Mouse (Mus musculus): ENCODE data around the gene Son. TPM values are rescaled to one million over a fixed set of nuclear protein-coding genes. Genes with fewer than 3 reads are reported as not detected.
A peak's percentile ranks its signal among the peaks of the same experiment; 100 is the strongest.
"Not testable (repeated sequence)": the region's sequence is repeated elsewhere in the genome, so short reads cannot be mapped to it uniquely, and the experiment has no call there.

Son gene
- polyA plus RNA-seq, 1 experiment from 2014 or later: 101 TPM

- Histone ChIP-seq H3K4me2 (replicated peaks) (no peak overlapping the region), H3K27me3 (replicated peaks) (no peaks in the 10 kb centered on the region), H3K9ac (no peak overlapping the region), H3K9me3 (no peaks in the 10 kb centered on the region), H3K36me3 (peaks cover 12% of the 10 kb centered on the region), H3K4me1 (replicated peaks) (0 out of 2 replicates have a peak, but pooled peaks cover 9% of the 10 kb centered on the region), H3K4me3 (replicated peaks) (no peak overlapping the region), H3K27ac (no peak overlapping the region)
- no peak for ATAC-seq
- 85% methylated on average over 2 of the region's 2 CpGs for WGBS
Observed at GRCm38 (mm10) chr16:91644901-91645300, 2.4 kb upstream of the Son start.

- not testable (repeated sequence) for H3K9ac ChIP-seq; H3K27ac ChIP-seq; H3K4me1 ChIP-seq (replicated peaks); H3K4me2 ChIP-seq (replicated peaks); H3K4me3 ChIP-seq (replicated peaks); H3K9me3 ChIP-seq; H3K27me3 ChIP-seq (replicated peaks); ATAC-seq; H3K36me3 ChIP-seq
- 40% methylated on average over 1 of the region's 2 CpGs for WGBS
Observed at GRCm38 (mm10) chr16:91645420-91645819, 1.9 kb upstream of the Son start.

GRCm38 (mm10) chr16:91645995-91646602, 1.2 kb upstream of the Son start:
- ATAC-seq: no peak
- peak overlapping the region; percentile 60 for H3K4me3 ChIP-seq (replicated peaks)
- no peaks in the 10 kb centered on the region for H3K27me3 ChIP-seq (replicated peaks)
- H3K9ac ChIP-seq: peak overlapping the region; percentile 79
- peak overlapping the region; percentile 94 for H3K4me2 ChIP-seq (replicated peaks)
- H3K4me1 ChIP-seq (replicated peaks): 0 out of 2 replicates have a peak, but pooled peaks cover 9% of the 10 kb centered on the region
- peaks cover 10% of the 10 kb centered on the region for H3K36me3 ChIP-seq
- 0 out of 2 replicates have a peak overlapping the region, but pooled peaks have one; percentile 38 for H3K27ac ChIP-seq
- H3K9me3 ChIP-seq: no peaks in the 10 kb centered on the region
- WGBS: 1% methylated on average over 11 of the region's 11 CpGs

DNA sequence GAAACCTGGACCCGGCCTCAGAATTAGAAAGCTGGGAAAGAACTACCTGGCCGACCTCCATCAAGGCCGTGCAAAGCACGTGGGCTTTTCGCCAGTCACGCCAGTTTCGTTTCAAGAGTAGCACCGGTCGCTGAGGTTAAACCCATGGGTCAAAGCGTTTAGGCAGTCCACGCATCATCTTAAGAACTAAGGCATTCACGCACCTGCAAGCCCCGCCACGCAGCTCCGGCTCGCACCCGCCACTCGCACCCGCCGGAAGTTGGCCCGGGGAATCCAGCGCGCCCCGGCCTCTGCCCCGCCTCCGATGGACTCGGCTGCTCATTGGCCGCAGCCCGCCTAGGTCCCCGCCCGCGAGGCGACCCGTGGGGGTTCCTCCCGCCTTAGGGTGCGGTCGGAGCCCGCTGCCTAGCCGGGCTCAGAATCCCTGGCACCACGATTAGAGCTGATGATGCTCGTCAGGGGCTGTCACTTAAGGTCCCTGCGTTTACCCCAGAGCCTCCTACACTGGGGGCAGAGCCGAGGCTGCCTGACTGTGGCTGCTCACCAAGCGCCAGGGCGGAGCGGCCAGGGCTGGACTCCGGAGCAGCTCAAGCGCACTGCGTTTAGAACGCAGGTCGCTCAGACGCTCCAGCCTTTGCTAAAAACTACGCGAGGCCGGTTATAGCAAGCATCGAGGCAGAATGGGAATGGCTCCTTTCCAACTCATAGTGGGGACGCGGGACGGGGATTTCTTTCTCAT, 456 bp upstream of the Son start, which contains the start of gene Gart:
Gart (minus strand) TSS at position 272 of the 739 bp plus-strand sequence.
- Histone ChIP-seq H3K4me3 (replicated peaks) (peak within 1 kb of the TSS; percentile 60), H3K27me3 (replicated peaks) (no peaks in the 10 kb centered on the region), H3K9me3 (no peaks in the 10 kb centered on the region), H3K4me2 (replicated peaks) (peak within 1 kb of the TSS; percentile 94), H3K36me3 (peaks cover 5% of the 10 kb centered on the region), H3K27ac (peak within 1 kb of the TSS; percentile 97), H3K4me1 (replicated peaks) (0 out of 2 replicates have a peak, but pooled peaks cover 9% of the 10 kb centered on the region), H3K9ac (peak within 1 kb of the TSS; percentile 83)
- ATAC-seq: peak; percentile 93
- WGBS: under 1% methylated on average over 59 of the region's 59 CpGs

DNA sequence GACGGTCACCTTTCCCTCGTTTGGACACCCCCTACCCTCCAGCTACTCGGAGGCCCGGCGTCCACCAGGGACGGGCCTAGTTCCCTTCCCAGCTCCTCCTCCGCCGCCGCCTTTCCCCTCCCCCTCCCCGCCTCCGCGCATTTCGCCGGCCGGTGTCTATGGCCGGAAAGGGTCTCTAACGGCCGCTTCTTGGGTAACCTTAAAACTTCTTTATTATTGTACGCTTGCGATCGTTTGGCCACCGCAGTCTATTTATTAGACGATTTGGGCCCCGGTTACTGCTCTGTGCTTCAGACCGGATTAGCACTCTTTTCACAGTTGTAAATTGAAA, 879 bp downstream of the Son start:
- H3K4me1 ChIP-seq (replicated peaks): peaks cover 13% of the 10 kb centered on the region; the same call in 1 of the 2 replicates
- H3K36me3 ChIP-seq: peaks cover 10% of the 10 kb centered on the region
- peak overlapping the region; percentile 46 for H3K4me2 ChIP-seq (replicated peaks)
- H3K27me3 ChIP-seq (replicated peaks): no peaks in the 10 kb centered on the region
- no peaks in the 10 kb centered on the region for H3K9me3 ChIP-seq
- peak; percentile 73 for ATAC-seq
- H3K27ac ChIP-seq: peak overlapping the region; percentile 92
- peak overlapping the region; percentile 60 for H3K4me3 ChIP-seq (replicated peaks)
- H3K9ac ChIP-seq: peak overlapping the region; percentile 83
- under 1% methylated on average over 25 of the region's 25 CpGs for WGBS

- H3K36me3 ChIP-seq: peaks cover 10% of the 10 kb centered on the region
- 56% methylated on average over 3 of the region's 3 CpGs for WGBS
- no peaks in the 10 kb centered on the region for H3K9me3 ChIP-seq
- H3K9ac ChIP-seq: peak overlapping the region; percentile 3; the same call in 1 of the 2 replicates
- no peak for ATAC-seq
- H3K4me1 ChIP-seq (replicated peaks): peaks cover 13% of the 10 kb centered on the region; the same call in 1 of the 2 replicates
- H3K27ac ChIP-seq: no peak overlapping the region
- H3K4me2 ChIP-seq (replicated peaks): peak overlapping the region; percentile 48
- H3K27me3 ChIP-seq (replicated peaks): no peaks in the 10 kb centered on the region
- peak overlapping the region; percentile 19 for H3K4me3 ChIP-seq (replicated peaks)
Observed at GRCm38 (mm10) chr16:91649246-91649645, 1.9 kb downstream of the Son start.

- no peak for ATAC-seq
- Histone ChIP-seq H3K9ac (no peak overlapping the region), H3K27ac (no peak overlapping the region), H3K9me3 (no peaks in the 10 kb centered on the region), H3K4me1 (replicated peaks) (peaks cover 10% of the 10 kb centered on the region; the same call in 1 of the 2 replicates), H3K4me2 (replicated peaks) (no peak overlapping the region), H3K27me3 (replicated peaks) (no peaks in the 10 kb centered on the region), H3K36me3 (peaks cover 12% of the 10 kb centered on the region), H3K4me3 (replicated peaks) (no peak overlapping the region)
Observed at GRCm38 (mm10) chr16:91649781-91650180, 2.5 kb downstream of the Son start.

DNA sequence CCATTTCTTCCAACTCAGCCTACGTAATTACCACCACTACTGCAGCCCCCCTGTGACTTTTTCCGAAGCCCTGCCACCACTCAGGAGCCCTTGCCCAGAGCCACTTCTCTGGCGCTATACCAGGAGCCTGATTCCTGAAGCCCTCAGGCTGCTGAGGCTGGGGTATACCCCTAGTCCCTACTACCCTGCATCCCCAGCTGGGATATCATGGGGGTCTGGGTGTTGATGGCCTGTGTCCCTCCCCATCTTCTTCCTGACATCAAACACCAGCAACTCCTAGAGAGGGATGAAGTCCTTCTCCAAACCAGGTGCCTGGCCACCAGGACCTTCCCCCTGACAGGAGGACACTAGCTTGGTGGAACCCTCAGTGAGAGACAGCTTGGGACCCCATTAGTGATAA, 4.9 kb downstream of the Son start:
- ATAC-seq: no peak
- Histone ChIP-seq H3K27me3 (replicated peaks) (no peaks in the 10 kb centered on the region), H3K4me2 (replicated peaks) (no peak overlapping the region), H3K36me3 (peaks cover 36% of the 10 kb centered on the region), H3K27ac (no peak overlapping the region), H3K9ac (no peak overlapping the region), H3K4me3 (replicated peaks) (no peak overlapping the region), H3K4me1 (replicated peaks) (peaks cover 8% of the 10 kb centered on the region; the same call in 1 of the 2 replicates), H3K9me3 (no peaks in the 10 kb centered on the region)
- 93% methylated on average over 3 of the region's 3 CpGs for WGBS

DNA sequence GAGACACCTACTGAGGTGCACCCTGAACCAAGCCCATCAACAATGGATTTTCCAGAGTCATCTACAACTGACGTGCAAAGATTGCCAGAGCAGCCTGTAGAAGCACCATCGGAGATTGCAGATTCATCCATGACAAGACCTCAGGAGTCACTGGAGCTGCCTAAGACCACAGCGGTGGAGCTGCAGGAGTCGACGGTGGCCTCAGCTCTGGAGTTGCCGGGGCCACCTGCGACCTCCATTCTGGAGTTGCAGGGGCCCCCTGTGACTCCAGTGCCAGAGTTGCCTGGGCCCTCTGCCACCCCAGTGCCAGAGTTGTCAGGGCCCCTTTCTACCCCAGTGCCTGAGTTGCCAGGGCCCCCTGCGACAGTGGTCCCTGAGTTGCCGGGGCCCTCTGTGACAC, 8.0 kb downstream of the Son start:
- H3K4me1 ChIP-seq (replicated peaks): peaks cover 4% of the 10 kb centered on the region; the same call in 1 of the 2 replicates
- no peaks in the 10 kb centered on the region for H3K27me3 ChIP-seq (replicated peaks)
- peaks cover 67% of the 10 kb centered on the region for H3K36me3 ChIP-seq
- H3K27ac ChIP-seq: no peak overlapping the region
- no peaks in the 10 kb centered on the region for H3K9me3 ChIP-seq
- no peak for ATAC-seq
- 95% methylated on average over 9 of the region's 9 CpGs for WGBS
- H3K9ac ChIP-seq: no peak overlapping the region
- H3K4me2 ChIP-seq (replicated peaks): no peak overlapping the region
- no peak overlapping the region for H3K4me3 ChIP-seq (replicated peaks)

- Histone ChIP-seq H3K4me1 (replicated peaks) (0 out of 2 replicates have a peak, but pooled peaks cover under 1% of the 10 kb centered on the region), H3K4me2 (replicated peaks) (no peak overlapping the region), H3K4me3 (replicated peaks) (no peak overlapping the region), H3K27me3 (replicated peaks) (no peaks in the 10 kb centered on the region), H3K9ac (no peak overlapping the region), H3K36me3 (peaks cover 64% of the 10 kb centered on the region), H3K27ac (no peak overlapping the region), H3K9me3 (no peaks in the 10 kb centered on the region)
- ATAC-seq: peak; percentile 35; the same call in 1 of the 2 replicates
- WGBS: 97% methylated on average over 17 of the region's 17 CpGs
Observed at GRCm38 (mm10) chr16:91657285-91657684, 10.0 kb downstream of the Son start.

DNA sequence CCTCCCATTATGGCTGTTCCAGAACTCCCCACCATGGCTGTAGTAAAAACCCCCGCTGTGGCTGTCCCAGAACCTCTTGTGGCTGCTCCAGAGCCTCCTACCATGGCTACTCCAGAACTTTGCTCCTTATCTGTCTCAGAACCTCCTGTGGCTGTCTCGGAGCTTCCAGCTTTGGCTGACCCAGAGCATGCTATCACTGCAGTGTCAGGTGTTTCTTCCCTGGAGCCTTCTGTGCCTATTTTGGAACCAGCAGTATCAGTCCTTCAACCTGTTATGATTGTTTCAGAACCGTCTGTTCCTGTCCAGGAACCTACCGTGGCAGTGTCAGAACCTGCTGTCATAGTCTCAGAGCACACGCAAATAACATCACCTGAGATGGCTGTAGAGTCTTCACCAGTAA, 11.2 kb downstream of the Son start:
- 94% methylated on average over 5 of the region's 5 CpGs for WGBS

GRCm38 (mm10) chr16:91659798-91660197, 12.5 kb downstream of the Son start:
- peaks cover 70% of the 10 kb centered on the region for H3K36me3 ChIP-seq
- no peaks in the 10 kb centered on the region for H3K4me1 ChIP-seq (replicated peaks)
- H3K4me3 ChIP-seq (replicated peaks): no peak overlapping the region
- H3K27me3 ChIP-seq (replicated peaks): no peaks in the 10 kb centered on the region
- no peak overlapping the region for H3K4me2 ChIP-seq (replicated peaks)
- no peak overlapping the region for H3K27ac ChIP-seq
- no peaks in the 10 kb centered on the region for H3K9me3 ChIP-seq
- no peak overlapping the region for H3K9ac ChIP-seq
- 95% methylated on average over 20 of the region's 20 CpGs for WGBS
- ATAC-seq: no peak

More for the DNA sequence above, 11.2 kb downstream of the Son start:
- ATAC-seq: no peak
- no peak overlapping the region for H3K27ac ChIP-seq
- H3K36me3 ChIP-seq: peaks cover 68% of the 10 kb centered on the region
- no peak overlapping the region for H3K9ac ChIP-seq
- H3K4me2 ChIP-seq (replicated peaks): no peak overlapping the region
- no peak overlapping the region for H3K4me3 ChIP-seq (replicated peaks)
- H3K4me1 ChIP-seq (replicated peaks): no peaks in the 10 kb centered on the region
- H3K27me3 ChIP-seq (replicated peaks): no peaks in the 10 kb centered on the region
- H3K9me3 ChIP-seq: no peaks in the 10 kb centered on the region

Measured in intestine, embryonic 15.5 days (tissue).